Mouse (Mus musculus) G1E (cell line): ENCODE data around the gene Prdm5.

Experiments
- CTCF ChIP-seq: IDR thresholded peaks from 2 replicates; pipeline ENCODE4 v1.5.1; 2012; ENCODE audit warnings: low read depth, low read length, inconsistent platforms, mixed read lengths
- GATA1 ChIP-seq: IDR thresholded peaks from 2 replicates; pipeline ENCODE4 v1.6.1; 2012; ENCODE audit warnings: borderline replicate concordance, low read length, inconsistent platforms, mixed read lengths
- TAL1 ChIP-seq: conservative IDR thresholded peaks from 2 replicates; pipeline ENCODE4 v1.6.1; 2012; ENCODE audit warnings: low read depth, low read length, inconsistent platforms, mixed read lengths

GRCm38 (mm10) chr6:65933177-65933576, 154.4 kb downstream of the Prdm5 start:
- TF ChIP-seq CTCF (no peak), TAL1 (no peak), GATA1 (no peak)
